Mouse (Mus musculus): ENCODE measurements around the gene Heatr1. TPM values are rescaled to one million over a fixed set of nuclear protein-coding genes. Genes with fewer than 3 reads are reported as not detected.

The Heatr1 gene
- polyA plus RNA-seq, 1 experiment = 21.7 TPM

Other genes starting within 250 kb of the Heatr1 start
- gene Mtr, start 136.9 kb upstream of the Heatr1 start, polyA plus RNA-seq (2012; rRNA removed) = 9.7 and 10.0 TPM in 2 replicates
- gene Actn2, start 54.3 kb upstream of the Heatr1 start, polyA plus RNA-seq (2012; rRNA removed) = 25.8 and 26.1 TPM in 2 replicates
- gene Lgals8, start 69.9 kb downstream of the Heatr1 start, polyA plus RNA-seq (2012; rRNA removed) = 34.7 and 39.5 TPM in 2 replicates
- gene Edaradd, start 125.4 kb downstream of the Heatr1 start, polyA plus RNA-seq (2012; rRNA removed) = 0.53 and 0.58 TPM in 2 replicates
- gene Ero1lb, start 170.8 kb downstream of the Heatr1 start, polyA plus RNA-seq (2012; rRNA removed) = 11.6 and 13.0 TPM in 2 replicates